Mouse (Mus musculus) retina, postnatal 7 days (tissue): ENCODE measurements at regions not wholly inside any gene's neighbourhood (a gene's known extent, or its start where the extent isn't known, plus 50 kb on each side); places are given as distances from the start of the nearest gene placed in this dataset.
A peak's percentile ranks its signal among the peaks of the same experiment; 100 is the strongest.

Source experiments
- DNase-seq: peaks from one replicate; pipeline ENCODE4 v3.0.0-alpha.2; 2012; ENCODE audit warnings: low read depth, low spot score

GRCm38 (mm10) chr12:56472856-56473647, 63.7 kb downstream of the Nkx2-1 start:
- DNase-seq: no peak

- no peak for DNase-seq
These were observed 65.7 kb downstream of the Nkx2-1 start for GRCm38 (mm10) chr12:56470932-56471500.

- no peak for DNase-seq
These were observed 77.1 kb downstream of the Nkx2-1 start for GRCm38 (mm10) chr12:56459508-56460119.

DNA sequence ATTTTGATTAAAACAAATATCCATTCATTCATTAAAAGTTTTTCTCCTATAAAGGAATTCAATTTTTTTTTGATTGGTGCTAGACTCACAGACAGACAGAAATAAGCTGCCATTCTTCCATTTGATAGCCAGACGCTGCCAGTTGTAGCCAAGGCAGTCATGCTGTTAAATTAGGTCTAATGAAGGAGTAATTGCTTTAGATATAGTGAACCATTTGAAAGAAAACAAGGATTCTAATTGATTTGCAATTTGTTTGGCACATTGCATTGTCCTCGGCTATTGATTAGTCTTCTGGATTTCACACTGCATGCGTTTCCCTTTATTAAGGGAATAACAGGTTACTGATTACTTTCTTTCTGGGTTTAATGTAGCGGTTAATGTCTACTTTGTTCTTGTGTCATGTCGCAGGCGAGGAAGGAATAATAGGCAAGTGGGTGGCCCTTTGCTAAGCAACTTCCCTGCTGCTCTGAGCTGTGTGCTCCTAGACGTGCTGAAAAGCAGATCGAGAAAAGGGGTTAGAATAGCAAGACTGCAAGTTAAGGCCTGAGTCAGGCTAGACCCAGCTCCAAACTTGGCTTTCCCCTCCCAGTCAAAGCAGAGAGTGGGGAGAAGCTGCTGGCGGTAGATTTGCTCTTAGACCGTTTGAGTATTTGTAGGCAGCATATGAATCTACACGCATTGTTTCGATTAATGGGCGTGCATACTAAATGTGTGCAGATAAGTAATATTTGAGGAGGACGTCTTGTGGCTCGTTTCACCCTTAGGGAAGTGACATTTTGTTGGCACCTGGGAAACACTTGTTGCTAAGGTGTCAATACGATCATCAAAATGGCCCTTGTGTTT, 77.8 kb downstream of the Nkx2-1 start:
- DNase-seq: no peak

DNA sequence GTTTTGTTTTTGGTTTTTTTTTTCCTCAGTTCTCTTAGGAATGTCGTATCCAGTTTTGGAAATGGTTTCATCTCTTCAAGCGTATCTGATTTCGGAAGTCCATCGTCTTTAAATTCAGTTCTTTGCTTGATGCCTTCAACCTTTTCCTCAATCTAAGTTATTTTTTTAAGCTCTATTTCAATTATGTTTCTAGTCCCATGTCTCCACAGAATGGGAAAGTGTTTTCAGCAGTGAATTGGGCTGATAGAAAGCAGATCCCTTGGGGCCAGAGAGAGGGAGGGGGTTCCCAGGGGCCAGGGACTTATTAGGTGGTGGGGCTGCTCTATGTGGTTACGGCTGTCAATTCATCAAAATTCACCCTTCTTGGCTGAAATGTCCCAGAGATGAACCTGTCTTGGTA, 78.8 kb downstream of the Nkx2-1 start:
- no peak for DNase-seq

GRCm38 (mm10) chr12:56457356-56457755, 79.4 kb downstream of the Nkx2-1 start:
- DNase-seq: no peak

GRCm38 (mm10) chr12:56450261-56450660, 86.4 kb downstream of the Nkx2-1 start:
- no peak for DNase-seq

GRCm38 (mm10) chr12:56448786-56449564, 87.7 kb downstream of the Nkx2-1 start:
- DNase-seq: no peak

DNA sequence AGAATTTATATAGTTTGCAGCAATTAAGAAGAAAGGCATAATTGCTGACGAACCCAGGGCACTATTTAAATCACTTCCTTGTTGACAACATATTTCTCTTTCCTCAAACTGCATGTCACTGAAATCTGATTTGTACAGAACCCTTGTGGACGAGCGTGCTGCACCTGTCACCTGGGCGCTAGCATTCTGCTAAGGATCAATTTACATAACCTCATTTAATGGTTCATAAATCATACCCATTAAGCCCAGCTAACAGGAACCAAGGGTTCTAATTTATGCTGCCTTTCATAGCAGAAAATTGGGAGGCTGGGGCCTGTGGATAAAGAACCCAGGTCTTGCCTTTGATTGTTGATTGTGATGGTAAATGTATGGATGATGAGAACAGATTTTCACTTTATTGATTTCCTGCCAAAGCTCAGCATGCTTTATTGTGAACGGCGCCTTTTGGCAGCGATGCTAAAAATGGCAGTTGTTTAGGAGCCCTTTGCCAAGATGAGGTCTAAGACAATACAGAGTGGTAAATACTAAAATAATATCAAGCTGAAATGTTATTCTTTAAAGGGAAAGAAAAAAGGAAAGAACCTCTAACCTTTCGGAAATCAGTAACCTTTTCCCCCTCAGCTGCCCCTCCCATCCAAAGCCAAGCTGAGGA, 95.4 kb downstream of the Nkx2-1 start:
- DNase-seq: no peak

DNA sequence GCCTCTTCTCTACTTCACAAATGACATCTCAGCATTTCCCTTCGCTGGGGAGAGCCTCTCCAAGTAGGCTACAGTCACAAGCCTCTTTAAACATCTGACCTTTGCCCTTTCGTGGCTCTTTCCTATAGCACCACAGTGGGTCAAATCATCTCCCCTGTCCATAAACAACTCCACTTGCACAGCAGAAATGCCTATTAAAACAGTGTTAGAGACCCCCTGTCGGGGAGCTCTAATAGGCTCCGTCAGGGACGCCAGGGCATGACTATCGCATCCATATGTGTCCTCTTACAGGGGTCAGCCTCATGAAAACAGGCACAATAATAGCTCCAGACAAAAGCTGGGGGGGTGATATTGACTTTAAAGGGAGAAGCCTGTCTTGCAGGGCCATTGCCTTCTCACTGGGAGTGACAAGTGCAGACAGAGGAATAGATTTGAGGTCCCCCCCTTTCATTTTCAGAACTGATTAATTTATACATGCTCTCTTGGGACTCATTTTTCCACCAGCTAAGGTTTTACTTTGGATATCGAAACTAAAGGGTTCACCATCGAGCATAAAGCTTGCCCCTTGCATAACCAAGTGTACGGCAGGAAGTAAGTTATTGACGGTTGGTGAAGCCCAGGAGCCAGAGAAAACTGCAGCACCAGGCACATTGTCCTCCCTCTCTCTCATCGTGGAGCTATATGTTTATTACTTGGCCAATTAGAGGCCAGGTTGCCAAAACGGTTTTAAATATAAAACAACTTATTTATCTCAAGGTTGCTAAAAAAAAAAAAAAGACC, 94.6 kb upstream of the Mbip start:
- DNase-seq: no peak

DNA sequence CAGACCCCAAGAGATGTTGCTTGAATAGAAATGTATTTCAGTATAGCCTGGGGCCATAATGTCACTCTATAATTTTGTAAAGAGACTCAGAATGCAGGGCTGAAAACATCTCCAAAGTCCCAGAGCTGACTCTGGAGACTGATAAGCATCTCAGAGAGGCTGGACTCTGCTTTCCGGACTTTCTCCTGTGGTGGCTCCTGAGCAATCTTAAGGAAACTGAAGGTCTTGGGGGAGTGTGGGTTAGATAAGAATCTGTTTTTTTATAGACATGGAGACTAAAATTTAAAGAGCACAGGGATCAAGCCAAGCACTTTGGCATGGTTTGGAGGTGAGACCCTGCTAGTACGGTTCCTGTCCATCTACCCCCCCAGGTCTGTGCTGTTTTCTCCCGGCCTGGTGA, 92.7 kb upstream of the Mbip start:
- no peak for DNase-seq

- DNase-seq: no peak
These were observed 92.3 kb upstream of the Mbip start for GRCm38 (mm10) chr12:56437975-56438374.

- DNase-seq: no peak
These were observed 81.1 kb upstream of the Mbip start for GRCm38 (mm10) chr12:56426681-56427246.

DNA sequence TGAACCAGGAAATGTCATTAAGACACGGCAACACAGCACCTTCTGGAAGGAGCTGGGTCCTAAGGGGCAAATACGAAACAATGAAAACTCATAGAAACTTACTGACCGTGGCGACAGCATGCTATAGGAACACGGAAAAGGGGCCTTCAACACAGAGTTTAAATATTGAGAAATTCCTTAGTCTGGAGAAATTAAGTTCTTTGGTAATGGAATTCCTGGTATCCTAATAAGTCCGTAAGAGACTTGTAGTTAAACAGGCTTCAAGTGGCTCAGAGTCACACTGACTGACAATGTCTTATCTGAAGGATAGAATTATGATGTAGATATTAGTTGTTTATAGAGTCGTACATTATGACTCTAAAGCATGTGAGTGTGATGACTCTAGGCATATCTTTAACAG, 70.4 kb upstream of the Mbip start:
- no peak for DNase-seq

DNA sequence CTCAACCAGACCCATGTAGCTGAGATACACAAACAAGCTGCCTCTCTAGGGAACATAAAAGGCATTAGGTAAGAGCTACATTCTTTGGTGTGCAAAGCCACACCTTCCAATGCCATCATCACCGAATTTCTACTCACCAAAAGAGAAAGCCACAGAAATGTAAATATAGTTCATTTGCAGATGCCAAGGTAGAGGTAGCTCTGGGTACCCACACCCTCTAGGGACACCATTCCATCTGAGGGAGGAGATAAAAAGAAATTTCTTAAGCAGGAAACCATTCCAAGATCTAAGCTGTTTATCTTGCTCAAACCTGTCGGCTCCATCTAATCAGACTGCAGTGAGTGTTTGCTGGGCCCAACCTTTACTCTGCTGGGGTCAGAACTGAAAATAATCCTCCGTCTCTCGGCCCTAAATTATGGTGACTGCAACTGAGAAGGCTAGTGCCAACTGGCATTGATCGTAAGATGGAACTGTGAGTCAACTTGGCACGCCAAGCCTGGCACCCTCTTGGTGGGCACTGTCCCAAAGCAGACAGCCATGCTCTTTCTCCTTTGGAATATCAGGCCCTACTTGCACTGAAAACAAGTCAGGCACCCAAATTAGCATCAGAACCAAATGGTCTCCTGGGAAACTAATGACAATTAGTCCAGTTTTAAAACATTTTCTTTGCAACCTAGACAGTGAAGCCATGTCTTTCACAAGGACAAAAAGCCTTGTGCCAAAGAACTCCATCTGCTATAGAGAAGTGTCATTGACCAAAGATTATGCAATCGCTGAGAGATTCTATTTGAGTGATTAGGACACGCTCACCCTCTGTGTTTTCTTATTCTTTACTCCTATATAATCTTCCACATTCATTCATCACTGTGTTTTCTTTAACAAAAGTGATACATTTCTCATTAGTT, 69.4 kb upstream of the Mbip start:
- DNase-seq: no peak

DNA sequence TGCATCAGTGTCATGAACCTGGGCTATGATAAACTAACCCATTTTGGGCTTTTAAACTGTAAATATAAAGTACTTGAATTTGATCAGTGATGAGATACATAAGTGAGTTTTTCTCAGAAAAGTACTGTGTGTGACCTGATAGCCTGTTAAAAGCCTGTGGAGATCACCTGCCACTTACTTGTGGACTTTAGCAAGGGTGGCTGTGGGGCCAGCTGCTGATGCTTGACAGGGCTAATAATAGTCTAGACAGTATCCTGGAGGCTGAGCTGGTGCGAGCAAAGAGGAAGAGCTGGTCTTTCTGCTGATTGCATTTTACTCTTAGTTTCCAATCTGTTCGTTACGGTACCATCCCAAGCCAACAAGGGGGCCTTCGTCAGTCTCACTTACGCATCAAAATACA, 60.0 kb upstream of the Mbip start:
- DNase-seq: no peak

- peak; percentile 44 for DNase-seq
These were observed 59.1 kb upstream of the Mbip start for GRCm38 (mm10) chr12:56404833-56405232.

DNA sequence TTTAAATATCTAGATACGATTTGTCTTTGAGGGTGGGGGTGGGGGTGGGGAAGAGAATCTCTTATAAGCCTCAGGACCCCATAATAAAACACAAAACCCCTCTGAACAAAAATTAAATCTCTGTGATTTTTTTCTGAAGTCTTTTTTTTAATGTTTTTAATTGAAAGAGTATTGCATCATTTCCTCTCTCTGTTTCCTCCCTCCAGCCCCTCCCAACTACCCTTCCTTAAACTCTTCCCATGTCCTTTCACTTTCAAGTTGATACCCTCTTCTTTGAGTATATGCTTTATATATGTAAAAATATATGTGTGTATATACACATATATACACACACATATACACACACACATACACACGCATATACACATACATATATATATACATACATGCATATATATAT, 58.6 kb upstream of the Mbip start:
- DNase-seq: no peak

GRCm38 (mm10) chr12:56403626-56404025, 57.9 kb upstream of the Mbip start:
- no peak for DNase-seq
